Mouse (Mus musculus) spleen, adult 2 months (tissue): ENCODE data around the gene Jup.

Source experiments
- CTCF ChIP-seq: fragments of 200-500 bp; IDR thresholded peaks from 2 replicates; pipeline ENCODE4 v1.5.1; 2011; ENCODE audit warnings: mild to moderate bottlenecking, inconsistent platforms; ENCODE audit not compliant: insufficient read depth, insufficient read length, insufficient replicate concordance; ENCODE audit errors: extremely low read depth
- POLR2A ChIP-seq: fragments of 200-500 bp; IDR thresholded peaks from 2 replicates; pipeline ENCODE4 v1.6.1; 2011; ENCODE audit warnings: low read depth, low read length, inconsistent platforms

GRCm38 (mm10) chr11:100330235-100330634 lies 67.3 kb downstream of the Jup start:
- TF ChIP-seq CTCF: no peak
- no peak for TF ChIP-seq POLR2A
